Mouse (Mus musculus) kidney, postnatal 14 days (tissue): ENCODE data around the gene Dennd4c.

ENCODE experiments used
- DNase-seq: peaks from one replicate; pipeline ENCODE4 v3.0.0; 2022; ENCODE audit warnings: mixed read lengths

The Dennd4c gene

DNA sequence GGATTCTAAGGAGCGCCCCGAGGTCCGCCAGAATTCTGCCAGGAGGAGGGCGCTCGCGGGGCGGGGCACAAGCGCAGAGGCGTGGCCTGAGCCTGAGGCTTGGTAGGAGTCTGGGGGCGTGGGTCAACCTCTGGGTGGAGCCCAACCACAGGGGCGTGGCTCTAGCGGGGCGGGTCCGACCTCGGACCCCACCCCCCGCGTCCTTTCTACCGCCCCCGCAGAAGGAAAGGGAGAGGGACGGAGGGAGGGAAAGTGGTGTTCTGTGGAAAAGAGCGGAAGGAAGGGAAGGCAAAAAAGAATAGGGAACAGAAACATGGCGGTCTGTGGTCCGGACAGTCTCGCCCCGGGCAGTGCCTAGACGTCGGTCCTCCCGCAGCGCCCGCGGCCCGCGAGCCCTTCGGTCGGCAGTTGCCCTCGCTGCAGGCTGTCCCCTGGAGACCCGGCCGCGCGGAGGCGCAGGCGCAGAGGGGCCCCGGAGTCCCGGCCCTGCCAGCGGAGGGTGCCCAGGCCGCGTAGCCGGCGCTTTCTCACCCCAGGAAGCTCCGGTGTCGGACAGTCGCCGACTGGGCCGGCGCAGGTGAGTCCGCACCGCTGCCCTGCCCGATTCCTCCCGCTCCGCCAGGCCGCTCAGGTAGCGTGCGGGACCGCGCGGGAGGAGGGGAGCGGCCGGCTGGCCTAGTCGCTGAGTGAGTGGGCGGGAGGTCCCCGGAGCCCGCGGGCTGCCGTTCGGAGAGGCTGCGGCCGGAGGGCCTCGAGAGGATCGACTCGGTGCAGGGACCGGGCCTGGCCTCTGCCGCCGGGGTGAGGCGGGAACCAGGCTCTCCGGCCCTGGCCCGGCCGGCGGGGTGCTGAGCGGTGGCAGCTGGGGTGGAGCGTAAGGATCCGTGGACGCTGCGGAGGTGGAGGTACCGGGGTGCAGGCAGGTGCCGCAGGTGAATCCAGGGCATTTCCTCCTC is at the start of gene Dennd4c:
Gene Dennd4c (plus strand): TSS at position 220 of the 956 bp plus-strand sequence.
- DNase-seq, result peak; percentile 98

DNA sequence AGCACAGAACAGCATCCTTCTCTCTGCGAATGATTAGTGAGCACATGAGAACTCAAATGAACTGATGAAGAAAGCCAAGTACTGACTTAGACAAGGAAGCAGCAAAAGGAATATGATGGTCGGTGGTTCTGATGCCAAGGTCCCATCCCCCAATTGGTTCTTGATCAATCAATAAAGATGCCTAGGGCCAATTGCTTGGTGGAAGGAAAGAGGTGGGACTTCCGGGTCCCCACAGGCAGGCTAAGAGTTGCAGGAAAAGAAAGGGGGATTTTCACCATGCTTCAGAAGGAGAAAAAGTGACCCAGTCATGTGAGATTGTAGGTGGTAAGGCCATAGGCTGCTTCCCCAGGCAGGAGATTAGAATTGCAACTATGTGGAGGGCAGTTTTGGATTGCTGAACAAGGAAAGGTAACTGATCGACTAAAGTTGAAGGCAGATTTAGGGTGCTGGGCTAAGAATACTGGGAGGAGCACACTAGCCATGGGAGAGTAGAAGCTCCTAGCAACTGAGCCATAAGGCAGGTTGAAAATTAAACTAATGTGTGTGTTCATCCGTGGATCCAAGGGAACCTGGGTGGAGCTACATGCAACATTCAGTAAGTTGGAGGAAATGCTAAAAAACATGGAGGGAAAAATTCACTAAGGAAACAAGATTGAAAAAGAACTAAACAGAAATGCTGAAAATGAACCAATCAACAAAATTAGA is 49.0 kb upstream of the Dennd4c start:
- DNase-seq, result no peak

DNA sequence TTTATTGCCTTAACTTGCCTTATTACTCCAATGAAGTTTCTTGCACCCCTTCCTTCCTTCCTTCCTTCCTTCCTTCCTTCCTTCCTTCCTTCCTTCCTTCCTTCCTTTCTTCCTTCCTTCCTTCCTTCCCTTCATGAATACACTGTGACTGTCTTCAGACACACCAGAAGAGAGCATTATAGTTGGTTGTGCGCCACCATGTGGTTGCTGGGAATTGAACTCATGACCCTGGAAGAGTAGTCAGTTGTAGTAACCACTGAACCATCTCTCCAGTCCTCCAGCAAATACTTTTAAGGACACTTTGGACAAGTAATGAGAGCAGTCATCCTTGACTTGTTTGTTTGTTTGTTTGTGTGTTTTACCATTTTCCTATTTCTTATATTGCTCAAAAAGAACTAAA is 39.6 kb upstream of the Dennd4c start:
- DNase-seq, result no peak

DNA sequence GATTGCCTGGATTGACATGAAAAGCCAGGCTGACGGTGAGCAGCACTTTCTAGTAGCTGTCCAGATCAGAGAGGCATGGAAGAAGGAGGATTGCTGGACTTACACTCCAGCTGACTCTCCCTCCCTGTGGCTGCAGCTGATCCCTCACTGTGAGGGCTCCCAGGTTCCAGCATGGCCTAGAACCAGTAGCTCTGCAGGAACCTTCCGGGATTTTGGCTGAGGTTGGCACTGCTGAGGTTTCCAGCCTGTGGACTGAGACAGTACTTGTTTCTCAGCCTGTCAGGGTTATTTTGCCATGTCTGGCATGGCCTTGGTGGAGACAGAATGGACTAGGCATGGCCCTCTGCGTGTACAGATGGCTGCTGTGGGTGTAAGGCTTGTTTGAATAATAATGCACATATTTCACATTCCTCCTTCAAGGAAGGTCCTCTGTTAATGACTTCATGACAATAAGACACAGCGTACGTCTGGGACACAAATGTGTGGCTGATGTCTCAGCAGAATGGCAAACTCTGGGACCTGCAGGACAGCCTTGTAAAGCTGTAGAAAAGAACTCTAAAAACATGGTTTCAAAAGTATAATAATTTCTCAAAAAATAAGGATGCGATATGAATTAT is 38.2 kb upstream of the Dennd4c start:
- DNase-seq, result no peak

DNA sequence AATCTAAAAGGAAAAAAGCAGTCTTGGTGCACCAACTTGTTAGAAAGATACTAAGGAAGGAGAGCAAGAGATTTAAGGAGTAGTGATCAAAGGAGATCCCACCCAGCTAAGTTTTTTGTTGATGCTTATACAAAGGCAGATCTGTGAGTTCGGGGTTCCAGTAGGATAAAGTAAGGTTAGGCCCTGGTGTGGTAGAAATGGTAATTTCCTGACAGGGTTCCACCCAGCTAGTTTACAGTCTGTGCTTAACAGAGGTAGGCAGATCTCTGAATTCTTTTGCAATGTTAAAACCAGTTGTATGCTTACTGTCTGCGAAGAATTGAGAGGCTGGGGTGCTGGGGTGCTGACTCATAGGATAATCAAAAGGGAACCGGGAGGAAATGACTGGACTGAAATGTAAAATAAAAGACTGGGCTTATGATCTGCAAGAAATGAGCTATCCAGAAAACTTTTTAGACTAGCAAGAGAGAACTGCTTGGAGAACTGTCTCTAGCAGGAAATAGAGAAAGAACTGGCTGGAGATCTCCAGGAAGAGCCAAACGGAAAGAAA is 37.6 kb upstream of the Dennd4c start:
- no peak for DNase-seq

DNA sequence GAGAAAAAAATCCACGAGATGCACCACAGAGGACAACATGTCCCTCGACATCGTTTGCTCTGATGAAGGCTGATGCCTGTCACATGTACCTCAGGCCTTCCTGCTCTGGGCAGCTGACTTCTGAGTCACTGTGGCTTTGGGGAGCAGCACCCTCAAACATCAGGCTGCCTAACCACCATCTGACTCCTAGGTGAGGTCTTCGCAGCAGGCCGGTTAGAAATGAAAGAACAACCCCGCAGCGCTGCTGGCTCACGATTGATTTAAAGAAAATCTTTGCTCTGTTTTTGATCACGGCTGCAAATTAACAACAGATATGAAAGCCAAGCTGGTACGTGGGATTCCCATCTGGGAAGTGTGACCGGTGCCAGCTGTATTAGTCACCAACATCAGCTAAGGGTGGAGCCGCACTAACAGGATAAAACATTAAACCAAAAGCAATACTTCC is 35.6 kb upstream of the Dennd4c start:
- DNase-seq, result no peak

DNA sequence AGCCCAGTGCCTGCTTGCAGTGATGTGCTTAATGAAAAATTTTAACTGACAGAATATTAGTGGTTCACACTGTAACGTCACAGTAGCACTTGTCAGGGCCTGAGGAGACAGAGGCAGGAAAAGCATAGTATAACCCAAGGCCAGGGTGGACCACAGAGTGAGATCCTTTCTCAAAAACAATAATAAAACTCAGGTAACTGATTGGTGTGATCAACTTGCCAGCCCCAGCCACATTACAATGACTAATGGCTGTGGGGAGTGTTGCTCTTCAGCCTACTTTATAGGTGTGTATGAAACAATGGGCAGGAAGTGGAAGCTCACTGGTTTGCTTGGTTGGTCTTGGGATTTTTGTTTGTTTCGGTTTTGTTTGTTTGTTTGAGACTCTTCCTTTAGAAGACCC is 34.8 kb upstream of the Dennd4c start:
- no peak for DNase-seq

DNA sequence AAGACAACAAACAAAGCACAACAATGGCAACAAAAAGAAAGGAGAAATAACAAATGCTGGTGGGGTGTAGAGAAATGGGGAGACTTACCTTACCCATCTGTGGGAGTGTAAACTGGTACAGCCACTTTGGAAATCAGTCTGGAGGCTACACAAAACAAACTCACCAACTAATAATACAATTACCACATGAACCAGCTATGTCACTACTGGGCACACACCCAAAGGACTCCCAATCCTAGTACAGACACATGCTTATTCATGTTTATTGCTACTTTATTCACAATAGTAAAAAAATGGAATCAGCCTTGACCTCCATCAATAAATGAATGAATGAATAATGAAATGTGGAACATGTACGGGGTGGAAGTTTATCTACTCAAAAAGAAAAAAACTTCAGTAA is 33.0 kb upstream of the Dennd4c start:
- DNase-seq, result no peak

DNA sequence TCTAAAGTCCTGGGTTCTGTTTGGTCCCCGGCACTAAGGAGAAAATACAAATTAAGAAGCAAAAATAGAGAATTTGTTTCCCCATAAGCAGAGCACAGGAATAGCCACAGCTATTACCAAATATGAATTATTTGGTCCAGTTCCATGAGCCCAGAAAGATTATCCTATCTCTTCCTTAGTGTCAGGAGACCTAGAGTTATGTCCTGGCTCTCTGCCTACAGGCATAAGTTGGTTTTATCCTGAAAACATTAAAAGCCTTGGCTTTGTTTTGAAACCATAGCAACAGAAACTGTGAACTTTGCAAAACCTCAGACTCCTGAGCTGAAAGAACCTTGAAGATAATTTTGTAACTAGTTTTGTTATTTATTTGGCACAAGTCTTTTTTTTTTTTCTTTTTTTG is 31.2 kb upstream of the Dennd4c start:
- DNase-seq, result peak; percentile 15

DNA sequence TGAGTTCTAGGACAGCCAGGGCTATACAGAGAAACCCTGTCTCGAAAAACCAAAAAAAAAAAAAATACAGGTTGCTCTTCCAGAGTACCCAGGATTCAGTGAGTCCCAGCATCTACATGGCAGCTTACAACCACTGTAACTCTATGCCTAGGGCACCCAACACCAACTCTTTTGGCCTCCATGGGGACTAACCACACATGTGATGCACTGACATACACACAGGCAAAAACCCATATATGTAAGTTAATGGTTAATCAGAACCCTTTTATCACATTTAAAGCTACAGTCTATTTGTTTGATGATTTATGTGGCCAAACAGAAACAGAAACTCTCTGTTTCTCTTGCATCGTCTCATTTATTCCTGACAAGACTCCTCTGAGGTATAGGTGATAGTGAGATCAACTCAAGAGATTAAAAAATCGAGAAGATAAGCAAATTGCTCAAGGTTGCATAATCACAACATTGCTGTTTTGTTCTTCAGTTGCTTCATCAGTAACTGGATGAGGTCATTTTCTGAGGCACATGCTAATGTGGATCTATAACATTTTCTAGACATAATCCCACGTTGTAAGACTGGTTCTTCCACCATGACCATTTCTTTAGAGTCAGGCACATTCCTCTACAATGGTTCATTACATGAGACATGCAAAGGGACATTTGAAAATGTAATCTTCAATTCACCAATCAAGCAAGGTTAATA is 29.3 kb upstream of the Dennd4c start:
- no peak for DNase-seq

DNA sequence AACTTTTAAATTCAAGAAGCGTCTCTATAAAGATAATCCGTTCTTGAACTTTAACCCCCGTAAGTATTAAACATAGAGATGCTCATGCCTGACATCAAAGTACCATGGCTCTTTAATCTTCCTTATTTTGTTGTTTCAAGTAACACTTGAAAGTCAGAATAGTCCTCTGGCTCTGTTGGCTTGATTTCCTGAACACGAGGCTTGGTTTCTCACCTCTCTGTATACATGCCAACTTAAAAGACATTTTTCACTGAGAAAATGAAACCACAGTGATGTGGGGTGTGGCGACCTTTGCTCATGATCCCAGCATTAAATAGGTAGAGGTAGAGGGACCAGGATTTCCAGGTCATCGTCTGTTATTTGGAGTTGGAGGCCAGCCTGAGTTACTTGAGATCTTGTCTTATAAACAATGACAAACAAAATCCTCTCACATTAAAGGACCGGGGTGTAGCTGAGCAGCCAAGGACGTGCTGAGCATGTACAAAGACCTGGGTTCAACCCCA is 26.4 kb upstream of the Dennd4c start:
- DNase-seq, result peak; percentile 12

DNA sequence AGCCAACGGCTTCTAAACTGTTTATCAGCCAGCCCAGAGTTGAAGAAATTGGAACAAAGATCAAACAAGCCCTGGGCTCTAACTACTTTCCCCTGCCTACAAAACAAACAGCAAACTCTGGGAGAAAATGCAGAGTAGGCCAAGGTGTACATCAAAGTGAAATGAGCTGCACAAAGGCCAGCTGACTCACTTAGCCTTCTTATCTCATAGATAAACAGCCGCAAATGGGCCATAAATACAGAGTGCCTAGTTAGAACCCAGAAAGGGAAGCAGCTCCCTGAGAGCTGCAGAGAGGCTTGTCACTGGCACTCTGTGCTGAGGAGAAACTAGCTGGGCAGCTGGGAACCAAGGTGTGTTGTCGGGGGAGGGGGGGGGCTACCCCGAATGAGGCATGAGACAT is 23.2 kb upstream of the Dennd4c start:
- DNase-seq, result no peak

DNA sequence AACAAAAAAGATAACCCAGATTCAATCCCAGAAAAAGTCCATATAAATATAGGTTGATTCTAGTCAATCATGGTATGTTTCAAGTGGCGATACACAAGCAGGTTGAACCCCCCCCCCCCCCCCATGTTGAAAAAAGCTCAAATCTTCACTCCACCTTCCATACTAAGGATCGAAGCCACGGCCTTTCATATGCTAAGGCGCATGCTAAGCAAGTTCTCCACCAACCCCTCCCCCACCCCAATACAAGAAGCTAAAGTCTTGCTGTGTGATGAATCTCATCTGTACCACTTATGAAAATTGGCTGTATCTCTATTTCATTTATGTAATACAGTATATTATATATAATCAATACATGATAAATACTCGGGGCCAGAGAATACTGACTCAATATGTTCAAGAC is 22.2 kb upstream of the Dennd4c start:
- DNase-seq, result no peak

DNA sequence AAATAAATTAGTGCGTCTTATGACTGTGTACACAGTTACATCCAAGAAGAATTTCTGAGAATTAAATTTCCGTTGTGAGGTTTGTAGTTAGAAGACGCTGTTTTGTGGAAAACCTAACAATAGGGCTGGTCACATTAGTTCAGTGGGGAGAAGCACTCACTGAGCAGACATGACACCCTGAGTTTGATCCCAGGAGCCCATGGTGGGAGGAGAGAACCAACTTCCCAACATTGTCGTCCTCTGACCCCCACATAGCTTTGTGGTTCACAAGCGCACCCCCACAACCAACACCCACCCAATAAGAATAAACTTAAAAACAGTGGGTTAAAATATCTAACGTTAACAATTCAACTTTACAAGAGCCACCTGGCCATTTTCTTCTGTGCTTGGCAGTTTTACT is 18.5 kb upstream of the Dennd4c start:
- DNase-seq, result no peak

DNA sequence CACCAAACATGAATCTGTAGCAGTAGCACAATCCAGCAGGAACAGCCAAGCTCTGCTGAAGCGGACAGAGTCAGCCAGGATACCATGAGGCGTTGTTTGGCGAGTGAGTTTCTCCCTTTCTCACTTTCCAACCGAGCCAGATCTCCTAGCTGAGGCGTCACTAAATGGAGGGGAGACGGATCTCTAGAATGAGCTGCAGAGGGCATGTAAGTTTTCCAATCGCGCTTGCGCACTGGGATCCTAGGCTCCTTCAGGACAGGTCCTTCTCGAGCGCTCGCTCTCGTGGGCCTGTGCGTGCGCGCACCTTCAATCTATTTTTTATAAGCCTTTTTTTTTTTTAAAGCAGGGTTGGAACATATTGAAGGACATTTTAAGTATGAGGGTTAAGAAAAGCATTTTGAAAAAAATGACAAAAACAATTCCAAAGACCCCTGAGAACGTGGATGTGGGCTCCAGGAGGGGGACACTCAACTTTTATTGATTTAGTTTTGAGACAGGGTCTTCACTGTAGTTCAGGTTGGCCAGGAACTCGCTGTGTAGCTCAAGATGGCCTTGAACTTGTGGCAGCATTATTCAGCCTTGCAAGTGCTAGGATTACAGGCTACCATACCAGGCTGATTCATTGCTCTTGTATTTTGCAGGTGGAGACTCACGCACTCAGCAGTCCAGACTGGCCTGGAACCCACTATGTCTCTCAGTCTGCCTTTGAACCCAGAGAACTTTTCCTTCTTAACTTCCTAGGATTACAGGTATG is 14.1 kb upstream of the Dennd4c start:
- DNase-seq, result no peak

DNA sequence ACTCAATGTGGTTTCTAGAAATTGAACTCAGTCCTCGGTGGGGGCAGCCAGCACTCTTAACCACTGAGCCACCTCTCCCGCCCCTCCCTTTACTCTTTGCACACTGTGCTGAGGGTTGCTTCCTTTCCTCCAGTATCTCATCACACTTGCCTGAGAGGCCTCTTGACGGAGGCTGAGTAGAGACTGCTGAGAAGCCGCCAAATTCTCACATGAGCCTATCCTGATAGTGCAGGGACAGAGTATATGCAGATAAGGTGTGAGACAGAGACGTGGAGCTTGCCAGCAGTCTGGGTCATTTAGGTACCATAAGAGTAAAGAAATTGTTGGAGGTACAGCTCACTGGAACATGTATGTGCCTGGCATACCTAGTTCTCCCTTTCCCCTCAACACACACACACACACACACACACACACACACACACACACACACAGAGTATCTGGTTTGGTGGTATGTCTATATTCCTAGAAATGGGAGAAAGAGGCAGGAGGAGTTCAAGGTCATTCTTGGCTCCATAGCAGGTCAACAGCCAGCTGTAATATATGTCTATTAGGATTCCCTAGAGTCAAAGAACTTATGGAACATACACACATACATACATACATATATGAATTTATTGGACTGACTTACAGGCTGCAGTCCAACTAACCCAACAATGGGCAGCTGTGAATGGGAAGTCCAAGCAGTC is 8.9 kb upstream of the Dennd4c start:
- DNase-seq, result no peak

DNA sequence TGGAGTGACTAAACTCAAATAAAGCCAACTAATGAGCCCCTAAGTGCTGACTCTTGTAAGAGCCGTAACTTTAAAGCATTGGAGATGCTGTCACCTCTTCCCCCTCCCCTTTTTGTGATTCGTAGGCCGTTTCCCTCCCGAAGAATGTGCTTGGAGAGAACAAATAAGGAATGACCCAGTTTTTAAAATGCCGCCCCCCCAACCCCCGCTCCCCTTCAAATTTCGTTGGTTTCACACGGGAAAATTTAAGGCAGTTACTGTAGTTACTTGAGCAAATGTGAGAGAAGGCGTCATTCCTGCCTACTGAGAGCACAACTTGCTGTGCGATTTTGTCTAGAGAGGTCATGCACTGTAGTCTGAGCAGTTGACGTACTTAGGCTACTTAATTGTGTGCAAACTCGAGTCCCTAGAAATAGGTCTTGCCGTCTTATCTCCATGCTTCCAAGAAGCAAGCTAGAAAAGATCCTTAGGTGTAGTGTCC is 1.0 kb downstream of the Dennd4c start:
- DNase-seq, result peak; percentile 20

DNA sequence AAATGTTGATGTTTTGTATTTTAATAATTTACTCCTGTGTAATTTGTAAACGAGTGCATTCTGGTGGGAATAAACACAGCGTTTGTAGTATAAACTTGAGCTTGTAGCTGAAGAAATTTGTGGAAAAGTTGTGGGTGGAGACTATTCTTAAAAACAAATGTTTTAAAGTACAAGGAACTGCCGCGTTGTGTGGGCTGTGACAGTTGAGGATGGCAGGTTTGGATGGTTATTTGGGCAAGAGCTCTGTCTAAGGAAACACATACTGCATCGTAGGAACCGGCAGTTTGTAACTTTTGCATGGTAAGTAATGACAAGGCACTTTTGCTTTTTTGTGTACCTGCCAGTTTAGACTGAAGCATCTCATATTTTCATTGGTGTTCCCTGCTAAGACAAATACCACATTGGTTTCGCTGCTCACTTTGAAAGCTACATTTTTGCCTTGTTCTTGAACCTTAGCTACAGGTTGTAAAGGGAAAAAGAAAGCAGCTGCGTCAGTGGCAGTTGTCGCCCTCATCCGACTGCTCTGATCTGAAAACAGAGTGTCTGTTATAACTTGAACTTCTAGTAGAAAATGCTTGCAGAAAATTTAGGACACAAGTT is 2.1 kb downstream of the Dennd4c start:
- DNase-seq, result no peak

DNA sequence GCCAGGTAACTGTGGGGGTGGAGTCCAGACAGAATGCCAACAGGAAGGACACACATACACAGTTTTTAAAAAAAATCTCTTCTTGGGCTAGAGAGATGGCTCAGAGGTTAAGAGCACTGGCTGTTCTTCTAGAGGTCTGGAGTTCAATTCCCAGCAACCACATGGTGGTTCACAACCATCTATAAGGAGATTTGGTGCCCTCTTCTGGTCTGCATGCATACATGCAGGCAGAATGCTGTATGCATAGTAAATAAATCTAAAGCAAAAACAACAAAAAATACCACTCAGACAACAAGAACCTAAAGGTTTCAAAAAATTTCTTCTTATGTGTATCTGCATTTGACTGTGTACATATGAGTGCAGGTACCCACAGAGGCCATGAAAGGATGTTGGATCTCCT is 16.0 kb downstream of the Dennd4c start:
- no peak for DNase-seq

DNA sequence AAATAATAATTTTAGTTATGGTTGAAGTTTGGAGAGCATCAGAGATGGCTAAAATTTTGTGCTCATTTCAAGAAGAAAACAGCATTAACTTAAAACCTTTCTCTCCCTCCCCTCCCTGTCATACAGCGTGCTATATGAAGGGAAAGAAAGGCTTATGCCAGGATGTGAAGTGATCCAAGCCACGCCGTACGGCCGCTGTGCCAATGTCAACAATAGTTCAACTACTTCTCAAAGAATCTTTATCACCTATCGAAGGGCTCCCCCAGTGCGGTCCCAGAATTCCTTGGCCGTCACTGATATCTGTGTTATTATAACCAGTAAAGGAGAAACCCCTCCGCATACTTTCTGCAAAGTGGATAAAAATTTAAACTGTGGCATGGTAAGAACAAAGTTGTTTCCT is 29.2 kb downstream of the Dennd4c start:
- DNase-seq, result no peak

DNA sequence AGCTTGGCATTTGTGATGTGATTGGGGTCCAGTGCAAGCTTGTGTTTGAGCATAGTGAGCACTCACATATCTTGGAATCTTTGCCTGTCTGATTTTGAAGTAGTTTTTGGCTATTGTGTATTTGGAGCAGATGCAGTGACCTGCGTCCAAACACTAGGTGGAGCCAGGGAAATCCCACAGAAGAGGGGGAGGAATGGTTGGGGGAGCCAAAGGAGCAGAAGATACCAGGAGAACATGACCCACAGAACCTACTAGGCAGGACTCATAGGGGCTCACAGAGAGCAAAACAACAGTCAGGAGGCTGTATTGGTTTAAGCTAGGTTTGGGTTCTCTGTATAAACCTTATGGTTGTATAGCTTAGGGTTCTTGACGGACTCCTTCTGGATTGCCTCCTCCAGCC is 62.2 kb downstream of the Dennd4c start:
- peak; percentile 6 for DNase-seq
